Mouse (Mus musculus) liver, embryonic 14.5 days (tissue): Measurements from ENCODE around the gene Ap5s1. TPM values are rescaled to one million over a fixed set of nuclear protein-coding genes. Genes with fewer than 3 reads are reported as not detected.
A peak's percentile ranks its signal among the peaks of the same experiment; 100 is the strongest.
"Not testable (repeated sequence)": the region's sequence is repeated elsewhere in the genome, so short reads cannot be mapped to it uniquely, and the experiment has no call there.

ENCODE experiments used
- ATAC-seq: fragments of 200-750 bp; cut with Nextera tagmentation; 2 replicates; pipeline ENCODE4 v1.8.0; 2017; ENCODE audit warnings: moderate number of reproducible peaks, mild to moderate bottlenecking, moderate library complexity; ENCODE audit not compliant: insufficient read depth
- DNase-seq, 3 experiments: peaks; one replicate each; pipeline ENCODE4 v3.0.0-alpha.2; 2012 to 2013; ENCODE audit warnings: low read depth in 3 of 3, low spot score in 3 of 3
- H3K27ac ChIP-seq: fragments of 300-500 bp; sonication (generic); 2 replicates; pipeline ENCODE4 v1.5.1; 2014; ENCODE audit warnings: moderate library complexity, mild to moderate bottlenecking, control low read depth, inconsistent platforms
- H3K27me3 ChIP-seq: fragments of 300-500 bp; sonication (generic); 2 replicates; pipeline ENCODE4 v1.6.1; 2014; ENCODE audit warnings: mild to moderate bottlenecking, low read length, moderate library complexity; ENCODE audit not compliant: control insufficient read depth, insufficient read depth
- H3K36me3 ChIP-seq: fragments of 300-500 bp; sonication (generic); replicated peaks from 2 replicates; pipeline ENCODE4 v1.6.1; 2014; ENCODE audit warnings: low read depth; ENCODE audit not compliant: control insufficient read depth, insufficient read depth
- H3K4me1 ChIP-seq, 2 experiments: fragments of 200-500 bp in 1 of 2; fragments of 300-500 bp in 1 of 2; sonication (generic) in 1 of 2; replicated peaks; 2 replicates each; pipeline ENCODE4 v1.6.1; 2012 to 2014; ENCODE audit warnings: antibody characterized with exemption in 1 of 2, inconsistent platforms in 1 of 2, low read length in 1 of 2; ENCODE audit not compliant: control insufficient read depth in 2 of 2, insufficient read depth in 2 of 2
- H3K4me2 ChIP-seq: fragments of 300-500 bp; sonication (generic); 2 replicates; pipeline ENCODE4 v1.6.1; 2014; ENCODE audit warnings: low read depth, mild to moderate bottlenecking, control low read depth, moderate library complexity
- H3K4me3 ChIP-seq, 2 experiments: fragments of 200-500 bp in 1 of 2; fragments of 300-500 bp in 1 of 2; sonication (generic) in 1 of 2; 2 replicates each; pipeline ENCODE4 v1.5.1; 2012 to 2014; ENCODE audit warnings: low read depth in 2 of 2, low read length in 2 of 2, mild to moderate bottlenecking in 2 of 2, control low read depth in 1 of 2, inconsistent platforms in 1 of 2, moderate library complexity in 1 of 2; ENCODE audit not compliant: insufficient read depth in 1 of 2
- H3K9ac ChIP-seq: fragments of 300-500 bp; sonication (generic); replicated peaks from 2 replicates; pipeline ENCODE4 v1.6.1; 2014; ENCODE audit warnings: mild to moderate bottlenecking, control low read depth, moderate library complexity
- H3K9me3 ChIP-seq: fragments of 300-500 bp; sonication (generic); 2 replicates; pipeline ENCODE4 v1.6.1; 2016; ENCODE audit warnings: low read length, mixed read lengths; ENCODE audit not compliant: control insufficient read depth
- CTCF ChIP-seq: IDR thresholded peaks from 2 replicates; pipeline ENCODE4 v1.5.1; 2016; ENCODE audit warnings: antibody characterized with exemption, low read depth, control low read depth
- EP300 ChIP-seq: IDR thresholded peaks from 2 replicates; pipeline ENCODE4 v1.6.1; 2016; ENCODE audit warnings: antibody characterized with exemption, low read depth
- WGBS: fragments of 180-500 bp; shearing (Covaris S2); extraction: QIAGEN DNeasy Blood & Tissue Kit; methylation state at CpG from one replicate; pipeline ENCODE4 v1.1.7; 2014; ENCODE audit not compliant: insufficient replicate concordance; 5-methylcytosine and 5-hydroxymethylcytosine counted together
- polyA plus RNA-seq, 2 experiments: library from polyadenylated mRNA; depleted of rRNA in 1 of 2; stranded (reverse) in 1 of 2; unstranded in 1 of 2; fragments of >200 nt; fragmentation: Nextera tagmentation in 1 of 2; extraction: Ambion mirVana in 1 of 2; gene quantifications; 2 replicates each; pipeline versions ENCODE4 v1.2.1 to v1.2.3; 2012 to 2014

The Ap5s1 gene
- polyA plus RNA-seq, 2 experiments = 13.1 to 20.0 TPM

DNA sequence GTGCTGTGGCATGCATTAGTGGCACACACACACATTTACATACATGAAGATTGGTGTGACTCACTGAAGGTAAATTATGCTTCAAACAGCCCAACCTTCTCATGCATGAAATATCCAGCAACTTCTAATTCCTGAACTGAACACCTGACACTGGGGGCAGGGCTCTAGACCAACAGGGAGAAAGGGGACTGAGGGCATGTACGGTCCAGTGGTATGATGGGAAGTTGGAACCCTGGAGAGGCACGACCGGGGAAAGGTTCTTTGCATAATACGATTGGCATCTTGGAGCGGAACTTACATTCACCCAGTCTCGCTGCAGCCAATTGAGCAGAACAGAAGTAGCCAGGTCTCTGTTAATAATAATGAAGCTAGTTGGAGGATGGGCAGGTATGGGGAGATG lies 18.3 kb downstream of the Ap5s1 start:
- H3K9ac ChIP-seq = no peak overlapping the region
- no peak for DNase-seq
- no peaks in the 10 kb centered on the region for H3K27me3 ChIP-seq
- peak overlapping the region; percentile 32 for H3K27ac ChIP-seq
- ATAC-seq = no peak
- H3K4me1 ChIP-seq = peaks cover 39 to 47% of the 10 kb centered on the region in 2 experiments
- H3K9me3 ChIP-seq = no peaks in the 10 kb centered on the region
- H3K4me2 ChIP-seq = no peak overlapping the region
- WGBS = 82% methylated on average over 6 of the region's 6 CpGs
- TF ChIP-seq EP300 = no peak
- no peak for TF ChIP-seq CTCF
- no peak overlapping the region for H3K4me3 ChIP-seq
- no peaks in the 10 kb centered on the region for H3K36me3 ChIP-seq

DNA sequence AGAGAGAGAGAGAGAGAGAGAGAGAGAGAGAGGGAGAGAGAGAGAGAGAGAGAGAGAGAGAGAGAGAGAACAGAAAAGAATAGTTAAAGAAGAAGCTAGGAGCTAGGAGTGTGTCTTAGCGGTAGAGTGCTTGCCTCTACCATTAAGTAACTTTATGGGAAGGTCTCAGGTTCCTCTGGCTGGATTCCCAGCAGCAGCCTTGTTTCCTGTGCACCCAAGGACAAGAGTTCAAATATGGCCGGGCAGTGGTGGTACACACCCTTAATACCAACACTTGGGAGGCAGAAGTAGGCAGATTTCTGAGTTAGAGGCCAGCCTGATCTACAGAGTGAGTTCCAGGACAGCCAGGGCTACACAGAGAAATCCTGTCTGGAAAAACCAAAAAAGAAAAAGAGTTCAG lies 19.8 kb downstream of the Ap5s1 start:
- not testable (repeated sequence) for H3K9me3 ChIP-seq, H3K9ac ChIP-seq, H3K4me2 ChIP-seq, DNase-seq, H3K36me3 ChIP-seq, H3K4me3 ChIP-seq, H3K27me3 ChIP-seq, ATAC-seq
- Histone ChIP-seq H3K4me1 (peaks cover 37 to 45% of the 10 kb centered on the region in 2 experiments), H3K27ac (0 out of 2 replicates have a peak overlapping the region, but pooled peaks have one; percentile 10)
- 60% methylated on average over 2 of the region's 2 CpGs for WGBS

DNA sequence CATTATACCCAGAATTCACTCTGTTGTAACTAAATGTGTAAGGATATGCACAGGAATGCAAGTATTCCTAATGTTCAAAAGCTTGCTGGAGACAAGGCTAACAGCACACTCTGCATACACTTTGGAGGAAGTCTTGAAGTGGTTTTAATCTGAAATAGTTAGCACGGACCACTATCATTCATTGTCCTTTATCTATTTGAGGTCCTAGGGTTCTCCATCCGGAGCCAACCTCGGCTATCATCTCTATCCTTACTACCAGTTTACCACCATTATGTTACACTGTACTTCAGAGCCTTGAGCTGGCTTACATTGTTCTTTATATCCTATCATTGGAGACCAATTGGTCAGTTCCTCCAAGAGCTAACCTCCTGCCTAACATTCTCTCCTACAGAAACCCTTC lies 20.4 kb downstream of the Ap5s1 start:
- peaks cover 34 to 42% of the 10 kb centered on the region in 2 experiments for H3K4me1 ChIP-seq
- no peak for ATAC-seq
- no peaks in the 10 kb centered on the region for H3K9me3 ChIP-seq
- H3K27ac ChIP-seq = no peak overlapping the region
- H3K9ac ChIP-seq = no peak overlapping the region
- no peak overlapping the region for H3K4me2 ChIP-seq
- 39% methylated on average over 3 of the region's 3 CpGs for WGBS
- no peaks in the 10 kb centered on the region for H3K36me3 ChIP-seq
- DNase-seq = no peak
- H3K4me3 ChIP-seq = no peak overlapping the region
- H3K27me3 ChIP-seq = no peaks in the 10 kb centered on the region
- TF ChIP-seq EP300 (no peak), CTCF (no peak)

DNA sequence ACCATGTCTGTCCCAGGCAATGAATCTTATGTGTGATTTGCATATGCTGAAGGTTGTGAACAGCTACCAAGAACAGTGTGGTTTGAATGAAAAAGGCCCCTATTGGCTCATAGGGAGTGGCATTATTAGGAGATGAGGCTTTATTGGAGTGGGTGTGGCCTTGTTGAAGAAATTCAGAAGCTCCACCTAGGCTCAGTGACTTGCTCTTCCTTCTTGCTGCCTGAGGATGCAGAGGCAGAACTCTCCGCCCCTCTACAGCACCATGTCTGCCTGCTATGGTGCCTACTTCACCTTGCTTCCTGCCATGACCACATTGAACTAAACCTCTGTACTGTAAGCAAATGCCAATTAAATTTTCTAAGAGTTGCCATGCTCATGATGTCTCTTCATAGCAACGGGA lies 25.7 kb downstream of the Ap5s1 start:
- peaks cover 31 to 37% of the 10 kb centered on the region in 2 experiments for H3K4me1 ChIP-seq
- no peaks in the 10 kb centered on the region for H3K27me3 ChIP-seq
- TF ChIP-seq CTCF (peak; percentile 33), EP300 (no peak)
- 60% methylated on average over 2 of the region's 2 CpGs for WGBS
- peak overlapping the region; percentile 88 for H3K4me2 ChIP-seq
- ATAC-seq (peak; percentile 59), DNase-seq (peak; percentile 81 to 83 (median 82))
- H3K9ac ChIP-seq = peak overlapping the region; percentile 23; the same call in 1 of the 2 replicates
- H3K9me3 ChIP-seq = no peaks in the 10 kb centered on the region
- peak overlapping the region; percentile 84 for H3K27ac ChIP-seq
- H3K4me3 ChIP-seq = no peak overlapping the region
- no peaks in the 10 kb centered on the region; the same call in 1 of the 2 replicates for H3K36me3 ChIP-seq

DNA sequence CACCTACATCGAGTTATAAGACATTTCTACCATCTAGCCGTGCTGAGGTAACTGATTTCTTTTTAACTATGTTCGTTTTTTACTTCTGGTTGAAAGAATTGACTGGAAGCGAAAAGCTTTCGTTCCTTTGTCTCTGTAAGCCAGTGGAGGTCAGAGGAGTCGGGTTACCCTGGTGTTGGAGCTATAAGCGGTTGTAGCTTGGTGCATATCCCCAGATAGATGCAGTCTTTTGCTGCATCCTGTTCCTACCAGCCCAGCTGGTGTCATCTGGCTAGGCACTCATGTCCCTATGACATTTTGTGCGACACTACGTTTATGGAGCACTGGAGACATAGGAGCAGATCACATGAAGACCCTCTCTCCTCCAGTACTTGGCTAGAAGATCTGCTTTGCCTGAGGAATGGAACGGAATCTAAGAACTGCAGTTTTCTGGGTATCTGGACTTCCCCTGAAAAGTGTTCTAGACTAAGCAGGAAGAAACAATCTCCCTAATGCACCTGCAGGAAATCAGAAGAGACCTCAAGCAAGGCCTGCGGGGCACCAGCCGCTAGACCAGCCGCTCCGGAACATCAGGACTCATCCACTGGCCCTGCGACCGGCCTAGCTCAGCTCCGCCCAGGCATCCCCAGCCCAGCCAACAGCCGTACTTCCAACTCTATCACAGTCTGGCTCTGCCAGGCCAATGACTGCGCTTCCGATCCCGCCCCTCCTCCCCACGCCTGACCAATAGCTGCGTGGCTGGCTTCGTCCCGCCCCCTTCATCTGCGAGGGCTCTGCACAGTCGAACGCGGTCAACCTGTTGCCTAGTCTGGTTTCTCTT lies 26.6 kb downstream of the Ap5s1 start, which contains the start of gene Mavs:
Mavs (plus strand) TSS at position 757 of the 820 bp plus-strand sequence.
- DNase-seq (peak; percentile 93 to 95 (median 95)), ATAC-seq (peak; percentile 98)
- Histone ChIP-seq H3K9ac (peak within 1 kb of the TSS; percentile 86), H3K4me1 (peaks cover 31 to 37% of the 10 kb centered on the region in 2 experiments), H3K9me3 (no peaks in the 10 kb centered on the region), H3K4me3 (peak within 1 kb of the TSS; percentile 65 to 73), H3K4me2 (peak within 1 kb of the TSS; percentile 88), H3K27me3 (no peaks in the 10 kb centered on the region), H3K27ac (peak within 1 kb of the TSS; percentile 84), H3K36me3 (no peaks in the 10 kb centered on the region; the same call in 1 of the 2 replicates)
- TF ChIP-seq CTCF (no peak), EP300 (no peak)
- 16% methylated on average over 29 of the region's 29 CpGs for WGBS
